Mouse (Mus musculus): Measurements from ENCODE around the gene Pcbd2.

DNA sequence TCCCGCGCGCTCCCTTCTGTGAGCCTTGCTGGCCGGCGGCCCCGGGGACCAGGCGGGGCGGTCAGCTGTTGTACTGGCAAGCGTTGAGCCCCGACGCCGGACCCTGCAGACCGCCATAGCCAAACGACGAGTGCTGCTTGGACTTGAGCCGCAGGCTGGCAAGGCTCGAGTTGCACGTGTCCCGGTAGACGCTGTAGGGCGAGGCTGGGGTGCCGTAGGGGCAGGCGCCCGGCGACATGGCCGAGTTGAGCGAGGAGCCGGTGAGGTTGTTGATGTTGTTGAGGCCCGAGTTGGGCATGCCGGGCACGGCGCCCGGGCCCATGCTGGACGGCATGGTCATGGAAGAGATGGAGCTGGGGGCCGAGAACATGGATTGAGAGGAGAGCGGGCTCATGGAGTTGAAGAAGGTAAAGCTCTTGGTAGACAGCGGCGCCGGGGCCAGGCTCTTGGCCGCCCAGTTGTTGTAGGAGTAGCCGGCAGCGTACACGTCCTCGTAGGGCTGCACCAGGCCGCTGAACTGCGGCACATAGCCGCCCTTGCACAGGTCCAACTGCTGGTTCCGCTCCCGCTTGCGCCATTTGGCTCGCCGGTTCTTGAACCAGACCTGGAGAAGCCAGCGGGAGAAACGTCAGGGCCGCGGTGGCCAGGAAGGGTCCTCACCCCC, 99.0 kb downstream of the Pcbd2 start:
- no peak for TF ChIP-seq CTCF (IDR thresholded peaks at IDR 0.05; ENCODE audit: extremely low read depth, insufficient read depth, insufficient read length, insufficient replicate concordance)
- TF ChIP-seq POLR2A (IDR thresholded peaks at IDR 0.05; ENCODE audit: low read depth, low read length), result no peak

Data from spleen, adult 2 months (tissue).